Mouse (Mus musculus): Measurements from ENCODE around the gene Kcnab3.

Kcnab3 gene

DNA sequence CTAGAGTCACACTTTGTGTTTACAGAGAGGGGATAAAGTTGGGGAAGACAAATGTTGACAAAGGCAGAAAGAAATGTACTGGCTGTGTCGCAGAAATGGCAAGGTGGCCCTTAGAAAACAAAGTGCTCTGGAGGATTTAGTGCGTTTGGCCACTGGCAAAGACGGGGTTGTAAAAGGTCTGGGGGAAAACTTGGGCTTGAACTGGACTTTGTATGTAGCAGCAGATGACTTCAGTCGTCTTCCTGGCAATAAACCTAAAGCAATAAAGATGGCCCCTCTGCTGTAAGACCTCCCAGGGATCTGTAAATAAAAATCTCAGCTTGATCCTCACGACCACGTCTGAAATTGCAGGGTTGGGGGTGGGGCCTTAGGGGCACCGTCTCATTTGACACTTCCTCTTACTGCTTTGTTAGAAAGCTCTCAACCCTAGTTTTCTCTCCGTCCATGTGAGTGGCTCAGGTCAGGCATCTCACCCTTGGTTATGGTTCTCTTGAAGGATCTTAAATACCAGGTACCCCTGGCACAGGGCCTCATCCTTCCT lies 6.7 kb downstream of the Kcnab3 start:
- DNase-seq: no peak

- no peak for DNase-seq
Measured at GRCm38 (mm10) chr11:69333922-69334321, 7.9 kb downstream of the Kcnab3 start.

- DNase-seq: no peak
Measured at GRCm38 (mm10) chr11:69334796-69335195, 8.7 kb downstream of the Kcnab3 start.

- DNase-seq: peak; percentile 43
Measured at GRCm38 (mm10) chr11:69340161-69341131, 14.4 kb downstream of the Kcnab3 start, which contains the start of gene Rnf227. Gene Rnf227 (plus strand): TSS chr11:69340461.

- no peak for DNase-seq
Measured at GRCm38 (mm10) chr11:69346441-69346840, 20.4 kb downstream of the Kcnab3 start.

GRCm38 (mm10) chr11:69356544-69356943 lies 30.5 kb downstream of the Kcnab3 start:
- no peak for DNase-seq

GRCm38 (mm10) chr11:69357690-69358089 lies 31.6 kb downstream of the Kcnab3 start:
- DNase-seq: no peak

DNA sequence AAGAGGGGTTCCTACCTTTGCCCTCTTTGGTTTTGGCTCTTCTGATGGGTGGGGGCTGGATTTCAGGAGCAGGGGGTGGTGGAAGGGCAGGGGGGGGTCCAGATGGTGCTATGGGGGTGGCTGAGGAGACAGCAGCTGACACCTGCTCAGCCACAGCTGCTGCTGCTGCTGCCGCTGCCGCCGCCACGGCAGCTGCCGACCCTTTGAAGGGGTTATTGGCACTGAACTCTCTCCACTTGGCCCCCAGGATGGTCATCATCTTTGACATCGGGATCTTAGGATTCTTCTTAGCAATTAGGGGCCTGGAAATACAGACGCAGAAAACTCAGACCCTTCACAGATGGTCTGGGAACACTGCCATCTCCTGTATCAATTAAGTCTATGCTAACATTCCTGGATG lies 36.0 kb downstream of the Kcnab3 start:
- DNase-seq: no peak

DNA sequence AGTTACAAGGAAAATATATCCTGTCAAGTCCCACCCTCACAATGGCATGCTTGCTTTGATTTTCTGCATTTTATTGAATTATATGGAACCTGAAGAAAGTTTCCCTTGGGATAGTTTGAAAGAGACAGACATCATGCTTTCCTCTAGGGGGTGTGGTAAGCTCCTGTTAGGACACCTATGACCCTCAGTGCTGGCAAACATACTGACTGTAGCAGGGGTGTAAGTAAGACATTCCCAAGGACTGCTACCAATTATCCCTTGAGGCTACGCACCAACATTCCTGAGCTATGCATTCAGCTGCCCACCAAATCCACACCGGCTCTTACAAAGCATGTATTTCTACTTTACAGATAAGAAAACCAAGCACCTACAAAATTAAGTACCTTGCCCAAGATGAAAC lies 36.4 kb downstream of the Kcnab3 start:
- no peak for DNase-seq

DNA sequence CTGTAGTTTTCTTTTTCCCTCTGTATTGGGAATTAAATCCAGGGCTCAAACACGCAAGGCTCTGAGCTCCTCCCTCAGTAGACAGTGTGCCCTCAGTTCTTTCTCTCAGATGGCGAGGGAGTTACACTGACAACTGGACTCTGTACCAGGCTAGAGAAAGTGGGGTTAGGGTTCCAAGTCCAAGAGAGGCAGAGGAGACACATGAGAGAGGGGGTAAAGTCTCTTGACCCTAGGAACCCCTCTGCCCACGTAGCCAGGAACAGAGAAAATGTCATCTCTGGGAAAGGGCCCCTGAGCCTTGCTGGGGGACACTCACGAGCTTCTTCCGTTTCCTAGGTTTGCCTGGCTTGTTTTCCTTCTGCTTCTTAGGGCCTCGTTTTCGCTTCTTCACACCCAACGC lies 38.3 kb downstream of the Kcnab3 start:
- peak; percentile 76 for DNase-seq

- peak; percentile 99 for DNase-seq
Measured at GRCm38 (mm10) chr11:69364910-69365309, 38.9 kb downstream of the Kcnab3 start.

DNA sequence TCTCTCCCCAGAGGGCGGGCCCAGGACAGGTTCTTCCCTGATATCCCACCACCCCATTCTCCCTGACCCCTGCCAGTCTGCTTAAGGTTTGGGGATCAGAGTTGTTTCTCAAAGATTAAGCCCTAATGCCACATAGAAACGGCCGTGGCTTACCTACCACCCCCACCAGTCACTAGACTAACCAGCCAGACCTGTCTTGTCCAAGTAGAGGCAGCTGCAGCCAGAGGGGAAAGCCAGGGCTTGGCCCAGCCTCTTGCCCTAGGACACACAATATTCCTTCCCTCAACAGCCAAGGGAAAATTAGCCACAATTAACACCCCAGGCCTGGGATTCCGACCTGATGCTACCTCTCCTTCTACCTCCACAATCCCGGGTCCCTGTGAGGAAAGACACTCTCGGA lies 39.7 kb downstream of the Kcnab3 start:
- no peak for DNase-seq

GRCm38 (mm10) chr11:69366157-69366854 lies 40.2 kb downstream of the Kcnab3 start:
- peak; percentile 96 for DNase-seq

GRCm38 (mm10) chr11:69366855-69367615 lies 41.0 kb downstream of the Kcnab3 start:
- no peak for DNase-seq

GRCm38 (mm10) chr11:69367616-69368355 lies 41.7 kb downstream of the Kcnab3 start:
- peak; percentile 65 for DNase-seq

DNA sequence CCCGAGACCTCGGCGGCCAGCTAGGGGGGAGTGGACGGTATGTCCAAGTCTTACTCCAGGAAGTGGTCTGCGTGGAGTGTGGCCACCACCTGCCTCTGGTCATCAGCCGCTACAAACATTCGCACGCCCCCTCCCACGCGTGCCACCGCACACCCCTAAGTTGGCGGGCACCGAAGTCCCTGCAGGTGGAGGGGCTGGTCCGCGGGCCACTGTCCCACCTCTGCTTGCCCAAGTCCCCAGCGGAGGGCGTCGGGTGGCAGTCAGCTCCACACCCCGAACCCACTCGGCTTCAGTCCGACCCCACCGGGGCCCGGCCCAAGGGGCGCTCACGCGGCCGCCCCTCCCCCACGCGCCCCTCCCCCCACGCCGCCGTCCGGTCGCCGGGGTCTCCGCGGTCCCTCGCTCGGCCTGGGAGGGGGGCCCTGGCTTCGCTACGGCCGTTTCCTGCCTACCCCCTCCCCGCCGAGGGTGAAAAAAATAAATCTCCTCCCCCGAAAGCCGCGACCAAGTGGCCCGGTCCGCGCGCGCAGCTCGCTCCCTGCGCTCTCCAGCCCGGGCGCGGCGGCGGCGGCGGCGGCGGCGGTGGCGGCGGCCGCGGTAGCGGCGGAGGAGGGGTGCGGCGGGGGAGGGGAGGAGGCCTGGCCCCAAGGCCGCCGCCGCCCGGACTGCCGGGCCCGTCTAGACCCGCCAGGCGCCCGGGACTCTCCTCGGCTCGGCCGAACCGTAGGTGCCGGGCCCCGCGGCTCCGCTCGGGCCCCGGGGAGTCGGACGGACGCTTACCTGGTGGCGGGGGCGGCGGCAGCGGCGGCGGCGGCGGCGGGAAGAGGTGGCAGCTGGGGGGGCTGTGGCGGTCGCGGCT lies 42.5 kb downstream of the Kcnab3 start:
- no peak for DNase-seq

- DNase-seq: no peak
Measured at GRCm38 (mm10) chr11:69369215-69369989, 43.3 kb downstream of the Kcnab3 start, which contains the start of gene Chd3. Gene Chd3 (minus strand): TSS chr11:69369406.

DNA sequence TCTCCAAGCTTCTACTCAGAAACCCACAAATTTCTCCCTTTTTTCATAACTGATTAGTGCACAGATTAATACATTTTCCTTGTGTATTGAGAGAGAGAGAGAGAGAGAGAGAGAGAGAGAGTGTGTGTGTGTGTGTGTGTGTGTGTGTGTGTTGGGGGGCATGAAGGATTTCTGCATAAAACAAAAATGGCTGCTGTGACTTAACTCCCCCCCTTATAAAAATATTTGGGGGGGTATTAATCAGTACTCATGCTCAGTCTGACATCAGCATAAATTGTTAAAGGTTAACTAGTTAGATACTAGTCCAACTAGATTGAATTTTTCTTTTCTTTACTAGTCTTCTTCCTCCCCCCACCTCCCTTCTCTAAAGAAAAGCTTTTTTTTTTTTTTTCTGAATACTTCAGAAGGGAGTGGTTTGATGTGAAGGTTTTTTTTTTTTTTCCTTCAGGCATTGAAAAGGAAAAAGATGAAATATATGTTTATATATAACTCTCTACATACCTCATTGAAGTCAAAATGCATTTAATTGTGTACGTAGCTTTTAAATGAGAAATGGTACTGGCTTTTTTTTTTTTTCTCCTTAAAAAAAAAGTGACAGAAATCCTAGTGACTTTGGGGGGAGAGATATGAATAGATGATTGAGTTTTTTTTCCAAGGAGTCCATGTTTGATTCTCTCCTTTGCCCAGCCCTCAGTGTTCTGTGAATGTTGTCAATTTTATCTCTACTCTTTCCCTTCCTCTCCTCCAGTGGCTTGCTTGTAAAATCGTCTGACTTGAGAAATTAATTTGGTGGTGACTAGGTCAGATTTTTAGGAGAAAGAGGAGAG lies 44.1 kb downstream of the Kcnab3 start:
- DNase-seq: no peak

DNA sequence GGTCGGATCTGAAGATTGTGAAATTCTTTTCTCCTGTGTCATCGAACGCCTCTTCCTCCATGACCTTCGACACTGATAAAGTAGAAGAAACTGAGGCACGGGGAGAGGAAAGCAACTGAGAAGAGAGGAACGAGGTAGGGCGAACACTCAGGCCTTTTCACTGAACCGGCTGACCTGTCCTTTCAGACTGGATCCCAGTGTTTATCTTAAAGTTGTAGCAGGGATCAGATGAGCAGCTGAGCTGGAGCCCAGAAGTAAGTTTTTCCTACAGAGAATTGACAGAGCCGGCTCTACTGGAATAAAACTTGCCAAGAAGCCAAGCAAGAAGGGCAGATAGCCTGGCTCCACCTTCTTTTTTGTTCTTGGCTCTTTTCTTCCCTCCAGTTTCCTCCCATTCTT lies 44.8 kb downstream of the Kcnab3 start:
- DNase-seq: no peak
